Mouse (Mus musculus) erythroblast, embryonic 14.5 days (primary cell): ENCODE measurements around the gene 4932438H23Rik.

Experiments
- GATA1 ChIP-seq: IDR thresholded peaks from 2 replicates; pipeline ENCODE4 v1.6.1; 2012; ENCODE audit warnings: low read length, inconsistent platforms, mixed read lengths
- TAL1 ChIP-seq: IDR thresholded peaks from 3 replicates; pipeline ENCODE4 v1.6.1; 2012; ENCODE audit warnings: low read length, inconsistent platforms, mixed read lengths

DNA sequence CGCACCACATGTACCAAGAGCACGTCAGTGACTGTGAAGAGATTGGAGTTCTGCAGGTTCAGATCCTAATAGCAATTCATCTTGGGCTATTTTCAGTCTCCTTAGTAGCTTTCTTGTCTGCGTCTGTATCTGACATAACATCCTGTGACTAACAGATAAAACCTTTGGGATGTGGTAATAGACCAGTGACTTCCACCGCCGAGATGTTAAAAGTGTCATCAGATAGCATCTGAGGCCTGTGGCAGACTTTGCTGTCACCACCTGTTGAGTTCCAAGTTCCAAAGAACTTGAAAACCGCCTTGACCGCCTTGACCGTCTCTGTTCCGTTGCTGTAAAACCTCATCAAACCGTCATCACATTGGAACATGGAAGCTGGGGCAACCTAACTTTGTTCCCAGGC is 31.1 kb downstream of the 4932438H23Rik start:
- TF ChIP-seq TAL1 (no peak), GATA1 (no peak)
